Mouse (Mus musculus): ENCODE results near the gene Bicra.
A peak's percentile ranks its signal among the peaks of the same experiment; 100 is the strongest.

Gene Bicra

DNA sequence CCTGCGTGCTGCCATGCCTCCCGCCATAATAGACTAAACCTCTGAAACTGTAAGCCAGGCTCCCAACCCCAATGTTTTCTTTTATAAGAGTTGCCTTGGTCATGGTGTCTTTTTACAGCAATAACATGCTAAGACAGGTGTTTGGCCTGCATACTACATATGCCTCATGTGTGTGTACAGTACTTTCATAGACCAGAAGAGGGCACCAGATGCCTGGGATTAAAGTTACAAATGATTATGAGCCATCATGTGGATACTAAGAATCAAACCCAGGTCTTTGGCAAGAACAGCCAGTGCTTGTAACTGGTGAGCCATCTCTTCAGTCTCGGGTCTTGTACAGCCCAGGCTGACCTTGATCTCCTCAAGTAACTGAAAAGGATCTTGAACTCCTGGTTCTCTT, 78.0 kb downstream of the Bicra start:
- DNase-seq (ENCODE audit: low spot score) = no peak

GRCm38 (mm10) chr7:15968322-15968721, 79.4 kb downstream of the Bicra start:
- DNase-seq (ENCODE audit: low spot score) = no peak

DNA sequence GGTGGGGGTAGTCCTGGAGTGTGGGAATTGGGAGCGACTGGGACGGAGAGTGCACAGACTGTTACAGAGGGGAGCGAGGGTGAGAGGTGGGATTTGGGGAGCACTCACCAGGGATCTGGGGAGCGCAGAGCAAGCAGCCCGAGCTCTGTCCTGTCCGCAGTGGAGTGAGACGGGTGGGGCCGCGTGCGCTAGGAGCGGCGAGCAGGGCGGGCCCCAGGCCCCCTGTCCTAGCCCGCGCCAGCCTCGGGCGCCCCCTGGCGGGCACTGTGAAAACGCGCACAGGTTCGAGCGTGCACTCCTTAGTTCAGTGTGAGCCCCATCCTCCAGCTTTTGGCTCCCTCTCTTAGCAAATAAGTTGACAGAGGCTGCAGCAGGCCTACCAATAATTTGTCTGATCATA, 80.4 kb downstream of the Bicra start, which contains the start of gene Ehd2:
Gene Ehd2 (minus strand): TSS at position 256 of the 400 bp plus-strand sequence.
- peak; percentile 51 for DNase-seq (ENCODE audit: low spot score)

GRCm38 (mm10) chr7:15966489-15966888, 81.2 kb downstream of the Bicra start:
- no peak for DNase-seq (ENCODE audit: low spot score)

DNA sequence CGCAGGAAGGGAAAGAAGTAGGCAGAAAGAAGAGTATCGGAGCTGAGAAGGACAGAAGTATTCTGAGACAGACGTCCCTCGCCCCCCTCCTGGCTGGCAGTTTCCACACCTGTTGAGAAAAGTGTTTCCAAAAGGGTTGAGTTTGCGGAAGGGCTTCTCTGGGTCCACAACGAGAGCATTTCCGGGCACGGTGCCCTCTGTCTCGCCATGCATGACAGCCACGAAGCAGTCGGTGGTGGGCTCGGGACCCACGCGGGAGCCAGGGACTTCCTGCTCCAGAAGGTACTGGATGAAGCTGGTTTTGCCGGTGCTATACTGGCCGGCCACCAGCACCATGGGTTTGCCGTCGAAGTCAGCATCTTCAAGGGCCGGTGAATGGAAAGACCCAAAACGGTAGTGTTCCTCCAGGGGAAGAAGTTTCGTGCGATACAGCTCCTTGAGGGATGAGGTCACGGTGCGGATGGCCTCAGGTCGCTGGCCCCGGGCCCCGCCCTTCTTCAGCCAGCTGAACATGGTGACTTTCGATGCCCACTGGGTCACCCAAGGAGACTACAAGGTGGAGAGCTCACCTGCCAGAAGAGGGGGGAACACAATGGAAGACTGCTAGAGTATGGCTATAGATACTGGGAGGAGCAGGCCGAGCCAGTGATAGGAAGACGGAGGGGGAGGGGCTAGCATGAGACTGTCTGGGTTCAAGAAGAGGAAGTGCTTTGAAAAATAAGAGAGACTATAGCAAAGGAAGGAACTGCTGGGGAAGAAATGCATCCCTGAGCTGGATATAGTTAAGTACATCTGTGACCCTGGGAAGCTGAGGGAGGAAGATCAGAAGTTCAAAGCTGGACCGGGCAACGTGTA, 83.7 kb downstream of the Bicra start:
- DNase-seq (ENCODE audit: low spot score) = no peak

DNA sequence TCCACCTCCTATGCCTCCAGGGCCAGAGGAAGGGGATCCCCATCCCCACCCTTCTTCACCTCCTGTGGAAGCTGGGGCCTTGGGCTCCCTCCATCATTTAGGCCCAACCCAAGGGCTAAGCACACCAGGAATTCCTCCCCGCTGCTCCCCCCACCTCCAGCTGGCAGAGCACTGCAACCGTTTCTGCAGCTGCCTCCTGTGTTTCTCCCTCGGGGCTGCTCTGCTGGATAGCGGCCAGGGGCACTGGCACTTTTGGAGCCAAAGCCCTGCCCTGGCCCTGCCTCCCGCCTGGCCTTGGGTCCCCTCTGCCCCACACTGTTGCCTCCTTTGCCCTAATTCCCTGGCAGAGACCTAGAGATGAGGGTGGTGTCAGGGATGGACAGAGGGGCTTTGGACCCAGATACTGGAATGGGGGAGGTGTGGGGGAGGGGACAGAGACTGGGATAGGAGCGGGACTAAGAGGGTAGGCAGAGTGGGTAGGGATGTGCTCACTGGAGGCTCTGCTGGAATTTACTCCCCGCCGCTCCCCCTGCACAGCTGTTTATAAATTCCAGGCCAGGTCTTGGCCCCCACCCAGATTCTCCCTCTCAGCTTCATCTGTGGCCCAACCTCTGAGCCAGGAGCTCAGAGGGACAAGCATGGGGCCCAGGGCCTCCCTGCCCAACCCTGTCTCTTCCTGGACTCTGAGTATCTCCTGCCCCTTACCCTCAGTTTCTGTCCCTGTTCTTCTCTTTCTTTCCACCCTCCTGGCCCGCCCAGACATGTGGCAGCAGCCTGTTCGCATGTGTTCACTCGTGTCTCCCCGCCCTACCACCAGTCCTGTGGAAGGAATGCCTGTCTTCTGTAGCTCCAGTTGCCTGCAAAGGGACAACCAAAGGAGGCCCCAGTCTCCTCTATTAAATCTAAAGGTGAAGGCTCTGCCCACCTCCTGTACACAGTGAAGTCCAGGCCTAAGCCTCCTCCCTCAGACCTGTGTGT, 85.1 kb downstream of the Bicra start:
- peak; percentile 67 for DNase-seq (ENCODE audit: low spot score)

- DNase-seq (ENCODE audit: low spot score) = no peak
Observed at GRCm38 (mm10) chr7:15961798-15962197, 85.9 kb downstream of the Bicra start.

DNA sequence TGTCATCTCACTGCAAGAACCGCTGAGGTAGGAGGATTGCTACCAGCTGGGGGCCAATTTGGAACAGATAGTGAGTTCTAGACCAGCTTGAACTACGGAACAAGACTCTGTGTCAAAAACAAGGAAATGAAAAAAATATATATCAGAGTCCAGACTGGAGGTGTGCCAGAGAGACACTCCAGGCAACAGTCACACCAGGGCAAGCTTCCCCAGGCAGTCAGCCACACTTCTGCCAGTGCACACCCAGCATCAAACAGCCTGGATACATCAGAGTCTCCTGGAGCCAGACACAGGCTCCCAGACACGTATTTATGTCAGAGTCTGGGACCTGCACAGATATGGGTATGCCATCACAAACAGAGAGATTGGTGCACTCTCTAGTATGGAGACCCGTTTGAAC, 86.5 kb downstream of the Bicra start:
- no peak for DNase-seq (ENCODE audit: low spot score)

GRCm38 (mm10) chr7:15960691-15961090, 87.0 kb downstream of the Bicra start:
- no peak for DNase-seq (ENCODE audit: low spot score)

DNA sequence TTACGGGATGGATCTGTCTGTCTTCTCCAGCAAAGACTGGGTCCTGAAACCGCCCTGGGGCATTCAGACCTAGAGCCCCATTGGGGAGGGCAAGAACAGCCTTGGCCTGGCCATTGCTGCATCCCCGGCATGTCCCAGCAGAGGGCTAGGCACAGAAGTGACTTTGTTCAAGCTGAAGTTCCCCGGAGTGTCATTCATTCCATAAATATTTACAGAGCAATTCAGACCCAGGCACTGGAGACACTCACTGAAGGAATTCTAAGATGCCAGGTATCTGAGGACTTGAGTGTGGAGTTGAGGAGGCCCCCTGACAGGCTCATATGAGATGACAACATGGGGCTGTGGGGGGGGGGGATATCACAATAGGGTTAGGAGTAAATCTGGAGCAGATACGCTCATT, 91.6 kb downstream of the Bicra start:
- DNase-seq (ENCODE audit: low spot score) = no peak

DNA sequence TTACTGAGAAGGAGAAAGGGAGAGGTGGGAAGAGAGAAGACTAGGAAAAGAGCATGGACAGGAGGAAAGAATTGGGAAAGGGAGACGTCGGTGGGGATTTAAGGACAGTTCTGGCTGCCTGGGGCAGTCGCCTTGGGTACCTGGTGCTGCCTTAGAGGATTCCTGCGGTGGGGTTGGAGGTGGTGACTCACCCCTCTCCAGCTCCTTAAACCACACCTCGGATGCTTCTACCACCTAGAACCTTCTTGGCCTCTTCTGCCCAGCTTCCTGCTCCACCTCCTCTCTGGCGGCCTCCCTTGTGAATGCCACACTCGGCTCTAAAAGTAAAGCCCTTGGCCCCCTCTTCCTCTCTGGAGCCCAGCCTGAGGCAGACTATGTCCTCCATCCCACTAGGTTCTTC, 92.2 kb downstream of the Bicra start:
- DNase-seq (ENCODE audit: low spot score) = no peak

DNA sequence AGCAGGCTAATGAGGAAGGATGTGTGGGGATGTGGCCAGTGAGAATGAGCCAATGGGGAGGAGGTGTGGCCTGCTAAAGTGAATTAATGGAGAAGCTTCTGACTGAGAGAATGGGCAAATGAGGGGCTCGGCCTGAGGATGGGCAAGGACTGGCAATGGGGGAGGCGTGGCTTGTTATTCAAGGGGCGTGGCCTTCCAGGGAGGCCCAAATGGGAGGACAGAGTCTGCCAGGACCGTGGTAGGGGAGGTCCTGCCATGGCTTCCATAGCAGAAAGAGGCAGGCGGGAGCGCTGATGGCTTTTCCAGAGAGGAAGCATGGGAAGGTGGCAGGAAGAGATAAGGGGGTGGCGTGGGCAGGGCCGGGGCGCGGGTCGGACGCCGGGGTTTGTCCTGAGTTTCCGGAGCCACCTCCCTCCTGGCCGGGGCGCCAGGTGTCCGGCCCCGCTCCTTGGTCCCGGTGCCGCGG, 92.7 kb downstream of the Bicra start:
- peak; percentile 48 for DNase-seq (ENCODE audit: low spot score)

DNA sequence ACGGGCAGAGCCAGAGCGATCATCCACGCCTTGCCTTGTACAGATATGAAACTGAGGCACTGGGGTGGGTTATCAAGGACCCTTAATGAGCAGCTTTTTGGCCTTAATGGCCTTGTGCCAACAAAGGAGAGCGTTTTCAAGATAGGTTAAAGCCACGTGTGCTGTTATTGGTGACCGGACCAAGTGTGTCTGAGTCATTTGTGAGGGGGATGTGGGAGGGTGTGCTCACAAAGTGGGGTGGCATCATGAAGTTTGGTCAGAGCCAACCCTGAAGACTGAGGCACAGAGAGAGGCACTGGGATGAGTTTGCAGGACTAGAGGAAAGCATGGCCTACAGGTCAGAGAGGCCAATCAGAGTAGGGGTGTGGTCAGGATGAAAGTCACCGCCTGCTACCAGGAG, 93.3 kb downstream of the Bicra start:
- DNase-seq (ENCODE audit: low spot score) = no peak

DNA sequence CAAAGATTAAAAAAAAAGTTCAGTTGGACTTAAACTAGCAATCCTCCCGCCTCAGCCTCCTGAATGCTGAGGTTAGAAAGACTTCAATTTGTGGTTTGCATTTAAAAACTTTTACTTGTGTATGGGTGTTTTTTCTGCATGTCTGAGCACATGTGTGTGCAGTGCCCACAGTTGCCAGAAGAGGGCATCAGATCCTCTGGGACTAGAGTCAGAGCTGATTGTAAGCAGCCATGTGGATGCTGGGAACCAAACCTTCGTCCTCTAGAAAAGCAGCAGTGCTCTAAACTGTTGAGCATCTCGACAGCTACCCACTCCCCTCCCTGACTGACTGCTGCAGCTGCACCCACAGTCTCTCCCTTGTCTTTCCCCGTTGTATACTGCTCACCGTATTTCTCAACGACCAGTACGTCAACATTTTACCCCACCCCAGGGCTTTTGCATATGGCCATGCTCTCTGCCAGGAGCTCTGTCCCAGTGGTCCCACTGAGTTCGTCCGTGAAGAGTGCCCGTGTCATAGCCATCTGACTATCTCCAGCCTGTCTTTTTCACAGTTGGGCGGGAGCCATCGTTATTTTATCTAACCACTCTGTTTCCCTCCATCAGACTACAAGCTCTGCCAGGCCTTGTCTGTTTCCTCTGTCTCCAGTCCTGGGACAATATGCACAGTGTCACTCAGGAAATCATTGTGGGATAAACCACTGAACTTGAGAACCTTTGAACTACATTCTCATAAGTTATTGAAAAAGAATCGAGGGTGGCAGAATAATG, 94.2 kb downstream of the Bicra start:
- DNase-seq (ENCODE audit: low spot score) = no peak

- no peak for DNase-seq (ENCODE audit: low spot score)
Observed at GRCm38 (mm10) chr7:15952416-15952815, 95.3 kb downstream of the Bicra start.

DNA sequence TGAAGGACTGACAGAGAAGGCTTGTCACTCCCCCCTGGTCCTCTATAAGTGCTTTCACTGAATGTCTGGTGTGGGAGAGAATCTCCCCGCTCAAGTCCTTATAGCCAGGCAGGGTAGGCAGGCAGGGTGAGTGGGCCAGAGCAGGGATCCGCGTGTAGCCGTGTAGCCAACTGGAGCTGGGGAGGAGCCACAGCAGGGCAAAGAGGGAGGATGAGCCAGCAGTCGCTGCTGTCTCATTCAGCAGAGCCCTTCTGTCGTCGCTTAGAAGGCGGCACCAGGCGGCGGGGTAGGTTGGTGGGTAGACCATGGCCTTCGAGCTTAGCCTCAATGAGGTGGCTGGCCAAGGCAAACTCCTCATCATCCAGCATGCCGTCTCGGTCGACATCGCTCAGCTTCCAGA, 97.7 kb downstream of the Bicra start:
- DNase-seq (ENCODE audit: low spot score) = no peak

GRCm38 (mm10) chr7:15949216-15949790, 98.4 kb downstream of the Bicra start:
- DNase-seq (ENCODE audit: low spot score) = no peak

DNA sequence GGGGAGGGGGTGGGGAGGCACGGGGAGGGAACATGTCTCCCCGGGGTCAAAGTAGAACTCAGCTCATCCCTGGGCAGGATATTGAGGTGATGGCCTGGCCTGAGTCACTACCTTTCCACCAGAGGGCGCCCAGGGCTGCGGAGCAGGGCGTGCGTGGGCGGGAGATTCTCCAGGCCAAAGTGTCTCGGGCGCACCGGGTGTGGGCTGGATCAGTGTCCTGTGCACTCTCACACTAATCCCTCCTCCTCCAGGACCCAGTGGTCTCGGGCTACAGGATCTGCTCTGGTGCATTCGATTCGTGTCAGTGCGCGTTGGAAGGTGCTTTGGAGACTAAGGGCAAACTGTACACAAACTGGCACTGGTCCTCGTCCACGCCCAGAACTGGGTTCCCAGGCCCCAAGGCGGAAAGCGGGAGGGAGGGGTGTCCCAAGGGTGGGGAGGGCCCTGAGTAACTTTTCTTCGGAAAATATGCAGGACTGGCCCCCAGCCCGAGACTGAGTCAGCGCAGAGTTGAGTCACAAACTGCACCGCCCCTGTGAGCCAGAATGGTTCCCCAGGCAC, 99.3 kb downstream of the Bicra start:
- DNase-seq (ENCODE audit: low spot score) = peak; percentile 79

GRCm38 (mm10) chr7:15947653-15948260, 100.0 kb downstream of the Bicra start:
- no peak for DNase-seq (ENCODE audit: low spot score)

- peak; percentile 94 for DNase-seq (ENCODE audit: low spot score)
Observed at GRCm38 (mm10) chr7:15945721-15946536, 101.8 kb downstream of the Bicra start, which contains the start of gene Nop53. Nop53 (minus strand) TSS chr7:15946074.

Data from yolk sac, embryonic 10.5 days (tissue).